In the genomic region with DNA sequence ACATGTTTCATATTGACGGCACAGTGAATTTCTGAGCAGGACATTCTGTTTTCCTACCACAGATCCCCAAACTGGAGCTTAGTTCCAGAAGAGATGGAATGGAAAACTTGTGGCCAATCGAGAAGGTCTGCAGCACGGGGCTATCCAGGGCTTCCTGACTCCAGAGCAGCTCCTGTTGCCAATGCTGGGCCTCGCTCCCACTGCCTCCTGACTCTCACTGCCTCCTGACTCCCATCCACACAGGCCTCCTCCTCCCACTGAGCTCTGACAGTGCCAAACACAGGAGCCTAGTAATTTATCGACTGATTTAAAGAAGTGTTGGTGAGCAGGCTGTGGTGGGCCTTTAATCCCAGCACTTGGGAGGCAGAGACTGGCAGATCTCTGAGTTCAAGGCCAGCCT, we compare ENCODE assay signal across 13 mouse cellular contexts.
"Had no signal": no experiment of that assay in that cellular context is flagged by ENCODE, and none has a peak within 500 bp of the region (broad histone marks: within the 10 kb centered on the region; RNA-seq: fewer than 3 reads in every experiment).

No protein-coding gene starts in this region.

- H3K4me3 ChIP-seq: layer of hippocampus, adult 2 months; left cerebral cortex, adult 2 months; liver, embryonic 13.5 days had no signal

- H3K9ac ChIP-seq: liver, embryonic 13.5 days had no signal

- H3K4me2 ChIP-seq: liver, embryonic 13.5 days; midbrain, embryonic 11.5 days had no signal

- H3K9me3 ChIP-seq: liver, embryonic 13.5 days had no signal

- H3K27me3 ChIP-seq: liver, embryonic 13.5 days had no signal

- DNase-seq: kidney, postnatal 25 days; layer of hippocampus, adult 9-11 months; layer of hippocampus, postnatal 36 days; liver, embryonic 13.5 days; lung, adult 2 months; lung, postnatal 14 days; lung, postnatal 4 days; midbrain, embryonic 14.5 days; thymus, adult 18-20 months; thymus, postnatal 36 days had no signal

- H3K27ac ChIP-seq: layer of hippocampus, adult 2 months; left cerebral cortex, adult 2 months; liver, embryonic 13.5 days had no signal
